In genomic region chr1:36095423-36096272, GRCm38 (mm10) we compare ENCODE assay signal across 8 mouse cellular contexts. TPM values are rescaled to one million over a fixed set of nuclear protein-coding genes. Genes with fewer than 3 reads are reported as not detected.
DNase-seq lines count a peak whose midpoint lies in the region; ATAC-seq and TF ChIP-seq lines count a peak whose summit lies in the region.

No protein-coding gene starts in this region.

- peak overlapping the region; percentile 33 for H3K27ac ChIP-seq in heart, embryonic 13.5 days (replicated peaks)
- H3K27ac ChIP-seq in heart, embryonic 16.5 days (ENCODE audit: low read length): peak overlapping the region; percentile 8; the same call in 1 of the 2 replicates

- peaks cover 36% of the 10 kb centered on the region for H3K36me3 ChIP-seq in heart, embryonic 13.5 days
- H3K36me3 ChIP-seq in heart, embryonic 16.5 days (ENCODE audit: control insufficient read depth, insufficient read depth): peaks cover 7% of the 10 kb centered on the region

- no peak for DNase-seq in heart, adult 8-10 months (ENCODE audit: low spot score)
- DNase-seq in brain, embryonic 14.5 days (ENCODE audit: low read depth): peak; percentile 89
- DNase-seq in left cerebral cortex, adult 9 months (ENCODE audit: low spot score in 2 of 2): peak; percentile 78 to 94
- DNase-seq in adrenal gland, postnatal 4 days (ENCODE audit: low spot score in 2 of 2): no peak
- DNase-seq in thymus, postnatal 4 days: no peak

- no peak for TF ChIP-seq POLR2A in brain, embryonic 14.5 days (IDR thresholded peaks at IDR 0.05; ENCODE audit: borderline replicate concordance, extremely low read depth, insufficient read depth, insufficient read length, poor library complexity, severe bottlenecking)

- peaks cover 54% of the 10 kb centered on the region for H3K4me1 ChIP-seq in heart, embryonic 13.5 days
- H3K4me1 ChIP-seq in heart, embryonic 16.5 days (ENCODE audit: control insufficient read depth, insufficient read depth, low read length): peaks cover 36% of the 10 kb centered on the region

- H3K9me3 ChIP-seq in heart, embryonic 13.5 days: no peaks in the 10 kb centered on the region
- no peaks in the 10 kb centered on the region for H3K9me3 ChIP-seq in heart, embryonic 16.5 days (replicated peaks; ENCODE audit: control insufficient read depth, low read length)

- H3K4me3 ChIP-seq in heart, embryonic 13.5 days: no peak overlapping the region
- H3K4me3 ChIP-seq in heart, embryonic 16.5 days (ENCODE audit: low read length): no peak overlapping the region

- no peaks in the 10 kb centered on the region for H3K27me3 ChIP-seq in heart, embryonic 13.5 days (replicated peaks)
- H3K27me3 ChIP-seq in heart, embryonic 16.5 days (ENCODE audit: control insufficient read depth, insufficient read depth, low read length): no peaks in the 10 kb centered on the region

- TF ChIP-seq CTCF in brain, embryonic 14.5 days (IDR thresholded peaks at IDR 0.05; ENCODE audit: borderline replicate concordance, extremely low read depth, insufficient read depth, insufficient read length): no peak

- no peak overlapping the region for H3K9ac ChIP-seq in heart, embryonic 13.5 days
- no peak overlapping the region for H3K9ac ChIP-seq in heart, embryonic 16.5 days (ENCODE audit: low read length)

- ATAC-seq in heart, embryonic 13.5 days (ENCODE audit: extremely low read depth, insufficient number of reproducible peaks, low FRiP score, low TSS enrichment): peak; percentile 12; the same call in 1 of the 2 replicates
- peak; percentile 63 for ATAC-seq in heart, embryonic 16.5 days (replicated peaks; ENCODE audit: extremely low read depth, insufficient read depth, low FRiP score)
- peak; percentile 62 for ATAC-seq in megakaryocyte progenitor cell, adult 5-6 weeks (replicated peaks; ENCODE audit: poor library complexity)

- H3K4me2 ChIP-seq in heart, embryonic 13.5 days: no peak overlapping the region
- no peak overlapping the region for H3K4me2 ChIP-seq in heart, embryonic 16.5 days (ENCODE audit: low read depth, low read length)

- 61% methylated on average over 12 of the region's 12 CpGs for WGBS in heart, embryonic 13.5 days
- 52% methylated on average over 12 of the region's 12 CpGs for WGBS in heart, embryonic 16.5 days

RNA-seq across cellular contexts. Expression of gene Hs6st1, which starts 27.4 kb away (rescaled TPM):
- 4.2 and 4.4 TPM in 2 replicates for polyA plus RNA-seq in heart, embryonic 13.5 days (2015; fragmentation: Nextera tagmentation; extraction: Ambion mirVana)
- total RNA-seq in heart, adult 8-10 months (2022): 10 to 100 TPM; 20.3 to 24.4 (median 21.2) TPM
- polyA plus RNA-seq in brain, embryonic 14.5 days (2012; rRNA removed): 94.1 and 123 TPM in 2 replicates
- polyA plus RNA-seq in heart, embryonic 16.5 days (2015; fragmentation: Nextera tagmentation; extraction: Ambion mirVana): 3.2 and 3.8 TPM in 2 replicates
- total RNA-seq in megakaryocyte progenitor cell, adult 5-6 weeks (2015): 12.6 and 17.7 TPM in 2 replicates
- 7.3 and 10.0 TPM in 2 replicates for total RNA-seq in megakaryocyte progenitor cell, adult 5-6 weeks (2017)
- 10 to 100 TPM; 79.2 to 89.3 TPM for total RNA-seq in adrenal gland, postnatal 4 days (2021)

Comparison
In these comparisons a context has a peak if more than half of its experiments do, and no peak if none do; other contexts are left out.
1. ATAC-seq: peak in every context shown above with its lines; median percentile 63 in heart, embryonic 16.5 days; 62 in megakaryocyte progenitor cell, adult 5-6 weeks; 12 in heart, embryonic 13.5 days.
2. DNase-seq: peak in brain, embryonic 14.5 days (single experiment) and left cerebral cortex, adult 9 months (2 of 2); none in heart, adult 8-10 months (single experiment), adrenal gland, postnatal 4 days (0 of 2) and thymus, postnatal 4 days (single experiment).